ENCODE assay signal across 8 mouse cellular contexts in genomic region chr17:56510970-56511706, GRCm38 (mm10). TPM values are rescaled to one million over a fixed set of nuclear protein-coding genes. Genes with fewer than 3 reads are reported as not detected.
A peak's percentile ranks its signal among the peaks of the same experiment; 100 is the strongest.
DNase-seq lines count a peak whose midpoint lies in the region; ATAC-seq and TF ChIP-seq lines count a peak whose summit lies in the region.

No protein-coding gene starts in this region.

- H3K4me3 ChIP-seq in limb, embryonic 13.5 days, result peak overlapping the region; percentile 33
- peak overlapping the region; percentile 23; the same call in 1 of the 2 replicates for H3K4me3 ChIP-seq in stomach, postnatal 0 days (ENCODE audit: low read depth, low read length)
- no peak overlapping the region for H3K4me3 ChIP-seq in thymus, adult 2 months (ENCODE audit: control insufficient read depth, insufficient read depth, low read length)

- peaks cover 29% of the 10 kb centered on the region for H3K4me1 ChIP-seq in limb, embryonic 13.5 days
- 0 out of 2 replicates have a peak, but pooled peaks cover 2% of the 10 kb centered on the region for H3K4me1 ChIP-seq in stomach, postnatal 0 days (replicated peaks; ENCODE audit: control insufficient read depth, insufficient read depth)
- H3K4me1 ChIP-seq in thymus, adult 2 months (replicated peaks; ENCODE audit: control insufficient read depth, insufficient read depth, low read length), result peaks cover 13% of the 10 kb centered on the region

- ATAC-seq in limb, embryonic 13.5 days (ENCODE audit: low FRiP score, low read depth), result no peak
- ATAC-seq in stomach, postnatal 0 days (ENCODE audit: low FRiP score, low TSS enrichment), result no peak

- peak; percentile 48 for DNase-seq in cerebellum, adult 11-12 months
- no peak for DNase-seq in cerebellum, adult 9-10 months
- peak; percentile 25 for DNase-seq in lung, postnatal 10 days
- no peak for DNase-seq in lung, postnatal 36 days
- no peak for DNase-seq in stomach, postnatal 0 days (ENCODE audit: low spot score)
- DNase-seq in thymus, adult 2 months, result no peak
- no peak for DNase-seq in adrenal gland, postnatal 10 days

- H3K36me3 ChIP-seq in limb, embryonic 13.5 days, result no peaks in the 10 kb centered on the region
- no peaks in the 10 kb centered on the region for H3K36me3 ChIP-seq in stomach, postnatal 0 days (ENCODE audit: control insufficient read depth, insufficient read depth, low read length)
- no peaks in the 10 kb centered on the region for H3K36me3 ChIP-seq in thymus, adult 2 months (ENCODE audit: control insufficient read depth, insufficient read depth, low read length)

- WGBS in limb, embryonic 13.5 days, result 7% methylated on average over 60 of the region's 60 CpGs
- WGBS in stomach, postnatal 0 days, result 6% methylated on average over 56 of the region's 60 CpGs
- WGBS in thymus, adult 2 months, result 12% methylated on average over 60 of the region's 60 CpGs

- peaks cover 79% of the 10 kb centered on the region for H3K27me3 ChIP-seq in limb, embryonic 13.5 days
- peaks cover 23% of the 10 kb centered on the region; the same call in 1 of the 2 replicates for H3K27me3 ChIP-seq in stomach, postnatal 0 days (ENCODE audit: control insufficient read depth, insufficient read depth, low read length)
- peaks cover 11% of the 10 kb centered on the region; the same call in 1 of the 2 replicates for H3K27me3 ChIP-seq in thymus, adult 2 months (ENCODE audit: control insufficient read depth, insufficient read depth, low read length)

- no peak for TF ChIP-seq EP300 in stomach, postnatal 0 days (optimal IDR thresholded peaks at IDR 0.05)

- TF ChIP-seq CTCF in stomach, postnatal 0 days (IDR thresholded peaks at IDR 0.05; ENCODE audit: low read depth), result no peak
- TF ChIP-seq CTCF in thymus, adult 2 months (IDR thresholded peaks at IDR 0.05; ENCODE audit: borderline replicate concordance, control insufficient read depth, extremely low read depth, insufficient read depth, low read length, poor library complexity), result no peak

- no peak overlapping the region for H3K27ac ChIP-seq in limb, embryonic 13.5 days
- H3K27ac ChIP-seq in stomach, postnatal 0 days (replicated peaks), result no peak overlapping the region
- no peak overlapping the region for H3K27ac ChIP-seq in thymus, adult 2 months (ENCODE audit: control insufficient read depth, insufficient read depth, low read length)

- peak overlapping the region; percentile 35 for H3K9ac ChIP-seq in limb, embryonic 13.5 days
- H3K9ac ChIP-seq in stomach, postnatal 0 days (ENCODE audit: low read length), result no peak overlapping the region

- H3K4me2 ChIP-seq in limb, embryonic 13.5 days (replicated peaks), result peak overlapping the region; percentile 60
- peak overlapping the region; percentile 28 for H3K4me2 ChIP-seq in stomach, postnatal 0 days (replicated peaks; ENCODE audit: low read depth)

- TF ChIP-seq POLR2A in thymus, adult 2 months (IDR thresholded peaks at IDR 0.05; ENCODE audit: control insufficient read depth, extremely low read depth, insufficient read depth, low read length, poor library complexity), result no peak

- H3K9me3 ChIP-seq in limb, embryonic 13.5 days, result peaks cover 7% of the 10 kb centered on the region; the same call in 1 of the 2 replicates
- no peaks in the 10 kb centered on the region for H3K9me3 ChIP-seq in stomach, postnatal 0 days (ENCODE audit: control insufficient read depth, low read length)

RNA-seq across cellular contexts. Expression of gene Znrf4, which starts 1.1 kb away (rescaled TPM):
- not detected in 2 replicates for polyA plus RNA-seq in limb, embryonic 13.5 days (2015; fragmentation: Nextera tagmentation; extraction: Ambion mirVana)
- polyA plus RNA-seq in stomach, postnatal 0 days (2015; fragmentation: Nextera tagmentation; extraction: Ambion mirVana), result not detected in 2 replicates
- 0.67 TPM in 1 of 2 replicates, not detected in the other for polyA plus RNA-seq in thymus, adult 2 months (2012; rRNA removed)
- not detected for total RNA-seq in adrenal gland, postnatal 10 days (2021)

RNA-seq across cellular contexts. Expression of gene Ptprs, which starts 34.9 kb away (rescaled TPM):
- 100 and 106 TPM in 2 replicates for polyA plus RNA-seq in limb, embryonic 13.5 days (2015; fragmentation: Nextera tagmentation; extraction: Ambion mirVana)
- polyA plus RNA-seq in stomach, postnatal 0 days (2015; fragmentation: Nextera tagmentation; extraction: Ambion mirVana), result 22.2 and 22.8 TPM in 2 replicates
- polyA plus RNA-seq in thymus, adult 2 months (2012; rRNA removed), result 235 and 305 TPM in 2 replicates
- total RNA-seq in adrenal gland, postnatal 10 days (2021), result 100 to 1,000 TPM in 1 of 2 experiments, 10 to 100 TPM in 1; 77.1 to 106 TPM

RNA-seq across cellular contexts. Expression of gene Gm20219, which starts 43.0 kb away (rescaled TPM):
- 2.5 and 2.6 TPM in 2 replicates for polyA plus RNA-seq in limb, embryonic 13.5 days (2015; fragmentation: Nextera tagmentation; extraction: Ambion mirVana)
- 15.9 and 19.2 TPM in 2 replicates for polyA plus RNA-seq in stomach, postnatal 0 days (2015; fragmentation: Nextera tagmentation; extraction: Ambion mirVana)
- 10.6 and 13.1 TPM in 2 replicates for polyA plus RNA-seq in thymus, adult 2 months (2012; rRNA removed)
- total RNA-seq in adrenal gland, postnatal 10 days (2021), result under 1 TPM; 0.69 to 0.70 TPM

Comparison
In these comparisons a context has a peak if more than half of its experiments do, and no peak if none do; other contexts are left out.
1. DNase-seq: peak in cerebellum, adult 11-12 months (single experiment) and lung, postnatal 10 days (single experiment); none in cerebellum, adult 9-10 months (single experiment), lung, postnatal 36 days (single experiment), stomach, postnatal 0 days (single experiment), thymus, adult 2 months (single experiment) and adrenal gland, postnatal 10 days (single experiment).